ENCODE assay signal across 9 mouse cellular contexts in genomic region chr19:42190494-42190893, GRCm38 (mm10). TPM values are rescaled to one million over a fixed set of nuclear protein-coding genes. Genes with fewer than 3 reads are reported as not detected.
A peak's percentile ranks its signal among the peaks of the same experiment; 100 is the strongest.
DNase-seq lines count a peak whose midpoint lies in the region; ATAC-seq and TF ChIP-seq lines count a peak whose summit lies in the region.
"Had no signal": no experiment of that assay in that cellular context is flagged by ENCODE, and none has a peak within 500 bp of the region (broad histone marks: within the 10 kb centered on the region; RNA-seq: fewer than 3 reads in every experiment).

No protein-coding gene starts in this region.

- TF ChIP-seq CTCF in left cerebral cortex, adult 2 months (IDR thresholded peaks at IDR 0.05) = peak; percentile 90
- peak; percentile 92 for TF ChIP-seq CTCF in Patski (IDR thresholded peaks at IDR 0.05)

- H3K4me1 ChIP-seq in heart, embryonic 11.5 days (ENCODE audit: control insufficient read depth, insufficient read depth, low read length) = 0 out of 2 replicates have a peak, but pooled peaks cover 2% of the 10 kb centered on the region
- H3K4me1 ChIP-seq in midbrain, embryonic 13.5 days (replicated peaks) = no peaks in the 10 kb centered on the region

- intact Hi-C loops in left cerebral cortex, adult 2 months (cut with DNase I) = loop anchor here (2.0 kb wide), 1 partner anchor 82 kb away; no protein-coding TSS in a partner anchor
- intact Hi-C loops in left cerebral cortex, postnatal 36 days (cut with DNase I) = loop anchor here (5.0 kb wide), 1 partner anchor 82 kb away; no protein-coding TSS in a partner anchor

- no peak overlapping the region for H3K4me2 ChIP-seq in heart, embryonic 11.5 days
- H3K4me2 ChIP-seq in midbrain, embryonic 13.5 days (replicated peaks) = no peak overlapping the region

- no peak overlapping the region for H3K4me3 ChIP-seq in left cerebral cortex, adult 2 months
- no peak overlapping the region for H3K4me3 ChIP-seq in heart, embryonic 11.5 days (ENCODE audit: low read depth, low read length)
- no peak overlapping the region for H3K4me3 ChIP-seq in midbrain, embryonic 13.5 days (replicated peaks)
- H3K4me3 ChIP-seq: megakaryocyte, embryonic 14.5 days had no signal

- POLR2A ChIA-PET in Patski (lab: Charles Lee) = interaction anchor here (1.0 kb wide), 1 partner anchor 14 kb away, joined by 3 read pairs; no protein-coding TSS in a partner anchor

- in situ Hi-C loops in Patski (cut with MboI; ENCODE audit: low pct_unique_long_range_greater_than_20kb) = no loop called here

- H3K9me3 ChIP-seq in heart, embryonic 11.5 days (replicated peaks; ENCODE audit: control insufficient read depth, low read length) = no peaks in the 10 kb centered on the region
- H3K9me3 ChIP-seq in midbrain, embryonic 13.5 days = no peaks in the 10 kb centered on the region
- H3K9me3 ChIP-seq: megakaryocyte, embryonic 14.5 days had no signal

- no peak overlapping the region for H3K27ac ChIP-seq in left cerebral cortex, adult 2 months
- H3K27ac ChIP-seq in heart, embryonic 11.5 days (ENCODE audit: low read depth, low read length) = no peak overlapping the region
- H3K27ac ChIP-seq in midbrain, embryonic 13.5 days = no peak overlapping the region

- DNase-seq in left cerebral cortex, adult 2 months (ENCODE audit: extremely low spot score in 1 of 2, low spot score in 2 of 2) = peak in 1 of 2 experiments; percentile 55
- no peak for DNase-seq in left cerebral cortex, postnatal 36 days (ENCODE audit: low spot score in 2 of 2)
- DNase-seq in Patski (ENCODE audit: low read depth, low spot score) = no peak
- peak; percentile 72 to 81 for DNase-seq in cerebellum, postnatal 36 days
- peak; percentile 59 to 83 for DNase-seq in kidney, postnatal 36 days
- DNase-seq in yolk sac, embryonic 10.5 days (ENCODE audit: low spot score) = no peak

- WGBS in heart, embryonic 11.5 days (ENCODE audit: insufficient replicate concordance) = 15% methylated on average over 5 of the region's 5 CpGs
- 20% methylated on average over 5 of the region's 5 CpGs for WGBS in midbrain, embryonic 13.5 days

- CTCF ChIA-PET in Patski (lab: Charles Lee) = interaction anchor here (0.9 to 2.4 kb wide), 8 partner anchors 9 to 90 kb away, joined by 3 to 10 read pairs (median 4); no protein-coding TSS in a partner anchor

- H3K9ac ChIP-seq in heart, embryonic 11.5 days (ENCODE audit: low read depth, low read length) = no peak overlapping the region
- H3K9ac ChIP-seq in midbrain, embryonic 13.5 days (replicated peaks) = no peak overlapping the region

- ATAC-seq in Patski = peak; percentile 67
- 0 out of 2 replicates have a peak, but pooled peaks have one; percentile 25 for ATAC-seq in heart, embryonic 11.5 days (replicated peaks; ENCODE audit: insufficient number of reproducible peaks, low FRiP score, low TSS enrichment)
- peak; percentile 77 for ATAC-seq in midbrain, embryonic 13.5 days

- peaks cover 7% of the 10 kb centered on the region; the same call in 1 of the 2 replicates for H3K36me3 ChIP-seq in heart, embryonic 11.5 days (ENCODE audit: control insufficient read depth, insufficient read depth, low read length)
- H3K36me3 ChIP-seq in midbrain, embryonic 13.5 days = peaks cover 62% of the 10 kb centered on the region

- H3K27me3 ChIP-seq in Patski = no peaks in the 10 kb centered on the region
- H3K27me3 ChIP-seq in heart, embryonic 11.5 days (ENCODE audit: control insufficient read depth, insufficient read depth, low read length) = no peaks in the 10 kb centered on the region
- H3K27me3 ChIP-seq in midbrain, embryonic 13.5 days = no peaks in the 10 kb centered on the region

RNA-seq across cellular contexts. Expression of gene Sfrp5, which starts 11.6 kb away (rescaled TPM):
- total RNA-seq in left cerebral cortex, adult 2 months (2021) = under 1 TPM; 0.48 to 0.65 TPM
- total RNA-seq in left cerebral cortex, postnatal 36 days (2021) = under 1 TPM; 0.27 to 0.76 TPM
- polyA plus RNA-seq in Patski (2021) = 0.04 TPM
- polyA plus RNA-seq in heart, embryonic 11.5 days (2014; fragmentation: Nextera tagmentation; extraction: Ambion mirVana) = 5.7 and 6.1 TPM in 2 replicates
- 0.11 and 0.17 TPM in 2 replicates for polyA plus RNA-seq in midbrain, embryonic 13.5 days (2015; fragmentation: Nextera tagmentation; extraction: Ambion mirVana)

RNA-seq across cellular contexts. Expression of gene Zfyve27, which starts 26.7 kb away (rescaled TPM):
- total RNA-seq in left cerebral cortex, adult 2 months (2021) = 100 to 1,000 TPM in 1 of 2 experiments, 10 to 100 TPM in 1; 87.7 to 107 TPM
- total RNA-seq in left cerebral cortex, postnatal 36 days (2021) = 10 to 100 TPM; 78.8 to 94.5 TPM
- 59.5 TPM for polyA plus RNA-seq in Patski (2021)
- 11.6 and 13.5 TPM in 2 replicates for polyA plus RNA-seq in heart, embryonic 11.5 days (2014; fragmentation: Nextera tagmentation; extraction: Ambion mirVana)
- 55.8 and 57.6 TPM in 2 replicates for polyA plus RNA-seq in midbrain, embryonic 13.5 days (2015; fragmentation: Nextera tagmentation; extraction: Ambion mirVana)

RNA-seq across cellular contexts. Expression of gene Marveld1, which starts 43.3 kb away (rescaled TPM):
- total RNA-seq in left cerebral cortex, adult 2 months (2021) = 10 to 100 TPM in 1 of 2 experiments, 1 to 10 TPM in 1; 8.0 to 10.6 TPM
- total RNA-seq in left cerebral cortex, postnatal 36 days (2021) = 1 to 10 TPM; 9.5 to 9.8 TPM
- polyA plus RNA-seq in Patski (2021) = 34.3 TPM
- polyA plus RNA-seq in heart, embryonic 11.5 days (2014; fragmentation: Nextera tagmentation; extraction: Ambion mirVana) = 13.9 and 14.4 TPM in 2 replicates
- polyA plus RNA-seq in midbrain, embryonic 13.5 days (2015; fragmentation: Nextera tagmentation; extraction: Ambion mirVana) = 1.1 and 1.7 TPM in 2 replicates

RNA-seq across cellular contexts. Expression of gene Golga7b, which starts 56.9 kb away (rescaled TPM):
- total RNA-seq in left cerebral cortex, adult 2 months (2021) = 100 to 1,000 TPM; 124 TPM
- 100 to 1,000 TPM; 122 to 150 TPM for total RNA-seq in left cerebral cortex, postnatal 36 days (2021)
- polyA plus RNA-seq in Patski (2021) = 0.12 TPM
- 0.10 and 0.20 TPM in 2 replicates for polyA plus RNA-seq in heart, embryonic 11.5 days (2014; fragmentation: Nextera tagmentation; extraction: Ambion mirVana)
- polyA plus RNA-seq in midbrain, embryonic 13.5 days (2015; fragmentation: Nextera tagmentation; extraction: Ambion mirVana) = 26.3 and 27.5 TPM in 2 replicates

Comparison
In these comparisons a context has a peak if more than half of its experiments do, and no peak if none do; other contexts are left out.
1. DNase-seq: peak in cerebellum, postnatal 36 days (2 of 2) and kidney, postnatal 36 days (2 of 2); none in left cerebral cortex, postnatal 36 days (0 of 2), Patski (single experiment) and yolk sac, embryonic 10.5 days (single experiment).
2. ATAC-seq: peak in every context shown above with its lines; median percentile 77 in midbrain, embryonic 13.5 days; 67 in Patski; 25 in heart, embryonic 11.5 days.